Mouse (Mus musculus): ENCODE measurements at regions not wholly inside any gene's neighbourhood (a gene's known extent, or its start where the extent isn't known, plus 50 kb on each side); places are given as distances from the start of the nearest gene placed in this dataset.

DNA sequence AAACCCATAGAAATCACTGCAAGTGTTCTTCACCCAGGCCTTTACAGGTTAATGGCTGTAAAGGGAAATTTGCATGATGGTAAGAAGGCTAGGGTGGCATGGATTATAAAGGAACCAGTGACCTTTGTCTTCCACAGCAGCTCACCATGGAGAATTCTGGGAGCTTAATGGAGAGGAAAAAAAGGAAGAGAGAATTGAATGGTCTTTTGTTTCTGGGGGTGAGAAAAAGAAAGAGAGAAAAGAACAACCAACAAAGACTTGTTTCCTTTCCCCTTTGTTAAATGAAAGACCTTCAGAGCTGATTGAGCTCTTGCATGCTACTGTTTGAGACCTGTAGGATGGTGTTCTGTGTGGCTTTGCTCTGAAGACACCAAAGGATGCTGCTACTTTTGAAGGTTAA is 597.5 kb upstream of the Tenm3 start:
- DNase-seq (ENCODE audit: extremely low spot score, low read depth, low spot score): no peak

DNA sequence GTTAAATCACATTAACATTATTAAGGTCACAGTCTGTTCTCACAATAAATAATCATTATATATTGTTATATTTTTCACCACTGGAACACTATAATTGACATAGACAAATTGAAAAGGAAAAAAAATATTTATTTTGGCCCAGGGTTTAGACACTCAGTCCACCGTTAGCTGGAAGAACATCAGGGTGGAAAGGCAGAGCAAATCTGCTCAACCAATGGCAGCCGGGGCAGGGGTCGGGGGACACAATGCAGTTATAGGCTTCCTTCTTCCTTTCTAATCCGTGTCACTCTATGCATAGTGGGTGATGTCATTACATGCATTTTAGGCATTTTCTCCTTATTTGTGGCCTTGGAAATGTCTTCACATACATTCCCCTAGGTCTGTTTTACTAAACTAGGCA is 552.8 kb upstream of the Tenm3 start:
- no peak for DNase-seq (ENCODE audit: extremely low spot score, low read depth, low spot score)

DNA sequence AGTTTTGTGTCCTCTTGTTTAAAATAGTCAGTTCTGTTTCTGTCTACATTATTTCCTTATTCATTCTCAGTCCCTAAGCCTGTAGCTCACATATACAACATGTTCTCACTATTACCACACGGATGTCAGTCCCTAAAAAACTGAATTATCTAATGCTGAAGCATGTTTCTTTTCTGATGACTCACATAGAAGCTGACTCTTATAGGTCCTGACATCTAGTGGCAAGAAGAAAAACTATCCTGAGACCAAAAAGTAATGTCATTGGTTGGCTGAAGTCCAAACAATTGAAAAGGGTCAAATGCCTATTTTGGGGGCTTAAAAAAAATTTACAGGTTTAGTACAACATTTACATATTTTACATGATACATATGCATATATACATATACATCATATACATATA is 551.3 kb upstream of the Tenm3 start:
- DNase-seq (ENCODE audit: extremely low spot score, low read depth, low spot score): no peak

DNA sequence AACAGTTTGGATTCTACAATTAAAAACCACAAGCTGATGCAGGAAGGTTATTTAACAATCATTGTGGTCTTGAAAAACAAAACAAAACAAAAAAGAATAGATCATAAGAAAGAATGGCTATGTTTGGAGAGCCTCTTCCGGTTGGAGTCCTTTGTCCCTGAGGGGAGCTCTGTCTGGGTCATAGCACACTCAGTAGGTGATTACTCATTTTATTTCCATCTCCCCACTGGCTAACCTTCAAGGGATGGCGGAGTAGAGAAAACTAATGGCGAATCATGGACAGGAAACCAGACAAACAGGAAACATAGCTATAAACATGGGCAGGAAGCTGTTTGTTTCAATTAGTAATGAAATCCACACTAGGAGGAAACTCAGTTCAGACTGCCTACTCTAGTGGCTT is 545.8 kb upstream of the Tenm3 start:
- no peak for DNase-seq (ENCODE audit: extremely low spot score, low read depth, low spot score)

DNA sequence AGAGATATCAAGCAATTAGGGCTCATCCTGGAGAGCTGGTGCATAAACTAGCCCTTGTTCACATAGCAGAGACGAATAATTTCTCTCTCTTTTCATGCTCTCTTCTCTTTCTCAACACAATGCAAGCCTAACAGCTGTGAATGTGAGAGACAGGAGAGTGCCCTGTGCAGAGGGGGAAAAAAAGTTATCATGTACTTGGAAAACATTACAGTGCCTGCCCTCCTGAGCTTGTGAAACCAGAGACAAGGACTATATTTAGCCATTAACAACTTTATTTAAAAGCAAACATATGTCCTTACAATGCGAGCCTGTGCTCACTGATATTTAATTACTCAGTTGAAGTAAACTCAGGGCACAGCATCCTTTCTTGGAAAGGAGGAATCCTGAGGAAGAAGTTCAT is 543.8 kb upstream of the Tenm3 start:
- no peak for DNase-seq (ENCODE audit: extremely low spot score, low read depth, low spot score)

DNA sequence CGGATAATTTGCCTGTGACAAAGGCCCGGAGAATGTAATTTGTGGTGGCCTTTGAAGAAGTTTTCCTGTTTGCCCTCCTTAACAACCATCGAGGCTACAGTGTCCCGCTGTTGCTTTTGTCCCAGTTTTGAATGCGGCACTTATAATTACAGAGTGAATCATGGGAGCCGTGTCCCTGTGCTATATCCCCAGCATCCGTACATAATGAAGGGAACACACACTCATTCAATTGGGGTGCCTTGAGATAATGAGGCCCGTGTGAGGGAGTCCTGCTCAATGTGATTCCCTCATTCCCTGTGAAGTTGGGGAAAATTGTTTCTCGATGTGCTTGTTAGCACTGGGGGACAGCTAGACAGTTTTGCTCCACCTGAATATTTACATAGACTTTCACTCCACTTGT is 528.9 kb upstream of the Tenm3 start:
- DNase-seq (ENCODE audit: extremely low spot score, low read depth, low spot score): no peak

DNA sequence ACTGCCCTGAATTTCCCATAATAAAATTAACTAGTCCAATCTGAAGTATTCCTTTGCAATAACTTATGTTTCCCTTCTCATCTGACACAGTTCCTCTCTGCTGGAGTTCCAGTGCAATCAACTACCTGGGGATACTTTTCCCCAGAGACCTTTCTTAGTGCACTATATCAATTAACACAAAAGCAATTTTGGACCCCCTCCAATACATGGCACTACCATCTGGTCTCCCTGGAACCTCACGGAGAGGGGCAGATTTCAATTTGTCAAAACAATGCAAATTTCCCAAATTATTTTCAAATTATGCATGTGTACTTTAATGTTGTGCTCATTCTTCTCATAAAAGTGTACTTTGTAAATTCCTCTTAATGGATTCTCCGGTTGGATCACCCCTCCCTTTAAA is 518.9 kb upstream of the Tenm3 start:
- DNase-seq (ENCODE audit: extremely low spot score, low read depth, low spot score): no peak

DNA sequence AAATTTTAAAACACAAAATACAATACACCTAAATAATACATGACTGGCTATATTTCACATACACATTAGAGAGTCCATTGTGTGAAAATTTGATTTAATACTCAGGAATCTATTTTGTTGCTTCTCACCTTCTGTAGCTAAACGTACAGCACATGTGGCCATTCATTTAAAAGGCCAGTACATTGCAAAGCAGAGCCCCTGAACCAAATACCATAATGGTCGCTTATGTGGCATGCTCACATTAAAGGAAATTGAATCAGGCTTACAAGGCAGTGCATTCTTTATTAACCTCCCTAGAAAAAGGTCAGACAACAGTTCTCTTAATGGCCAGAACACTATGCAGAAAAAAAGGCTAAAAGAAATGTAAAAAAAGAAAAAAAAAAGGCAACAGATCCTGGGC is 517.7 kb upstream of the Tenm3 start:
- DNase-seq (ENCODE audit: extremely low spot score, low read depth, low spot score): no peak

DNA sequence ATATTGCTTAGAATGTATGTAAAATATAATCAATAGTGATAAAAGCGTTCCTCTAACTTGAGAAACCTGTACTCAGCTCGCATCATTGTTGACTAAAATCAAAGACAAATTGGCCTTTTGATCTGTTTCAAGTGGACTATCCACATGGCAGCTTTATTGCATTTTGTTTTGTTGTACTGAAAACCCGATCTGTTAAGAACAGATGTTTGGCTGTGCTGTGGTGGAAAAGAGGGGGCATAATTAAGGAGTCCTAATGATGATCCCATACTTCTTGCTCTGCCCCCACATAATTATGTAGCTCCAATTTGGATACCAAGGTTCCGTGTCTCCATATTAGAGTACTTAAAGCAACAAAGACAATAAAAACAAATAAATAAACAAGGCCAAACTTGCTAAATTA is 516.4 kb upstream of the Tenm3 start:
- DNase-seq (ENCODE audit: extremely low spot score, low read depth, low spot score): no peak

DNA sequence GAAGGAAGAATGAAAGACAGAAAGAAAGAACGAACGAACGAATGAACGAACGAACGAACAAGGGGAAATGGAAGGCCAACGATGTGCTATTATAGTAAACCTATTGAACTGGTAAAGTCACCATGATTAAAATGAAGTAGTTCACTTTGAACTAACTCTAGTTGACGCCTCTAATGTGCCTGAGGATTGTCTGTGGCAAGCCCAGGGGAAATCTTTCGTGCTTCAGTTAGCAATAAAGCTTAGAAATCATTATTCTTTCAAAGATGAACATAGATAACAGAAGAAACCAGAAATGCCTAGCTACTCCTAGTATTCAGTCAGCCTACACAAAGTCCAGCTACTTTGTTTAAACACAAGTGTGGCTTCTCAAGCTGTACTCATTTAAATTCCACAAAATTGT is 515.9 kb upstream of the Tenm3 start:
- no peak for DNase-seq (ENCODE audit: extremely low spot score, low read depth, low spot score)

DNA sequence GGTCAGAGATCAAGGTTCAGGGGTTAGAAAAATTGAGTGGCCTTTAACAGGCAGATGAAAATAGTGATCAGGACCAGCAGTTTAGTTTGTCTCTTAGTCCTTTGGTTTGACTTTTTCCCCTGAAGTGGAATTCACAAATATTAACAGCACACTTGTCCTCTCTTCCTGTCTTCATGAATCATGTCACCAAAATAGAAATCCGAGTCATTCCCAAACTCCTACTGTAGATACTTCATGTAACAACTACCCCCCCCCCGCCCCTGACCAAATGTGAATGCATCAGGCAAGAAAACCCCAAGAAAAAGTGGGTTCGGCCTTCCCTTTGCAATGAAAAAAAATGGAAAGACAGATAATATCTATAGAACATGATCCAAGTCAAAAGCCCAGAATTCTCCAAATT is 504.9 kb upstream of the Tenm3 start:
- no peak for DNase-seq (ENCODE audit: extremely low spot score, low read depth, low spot score)

DNA sequence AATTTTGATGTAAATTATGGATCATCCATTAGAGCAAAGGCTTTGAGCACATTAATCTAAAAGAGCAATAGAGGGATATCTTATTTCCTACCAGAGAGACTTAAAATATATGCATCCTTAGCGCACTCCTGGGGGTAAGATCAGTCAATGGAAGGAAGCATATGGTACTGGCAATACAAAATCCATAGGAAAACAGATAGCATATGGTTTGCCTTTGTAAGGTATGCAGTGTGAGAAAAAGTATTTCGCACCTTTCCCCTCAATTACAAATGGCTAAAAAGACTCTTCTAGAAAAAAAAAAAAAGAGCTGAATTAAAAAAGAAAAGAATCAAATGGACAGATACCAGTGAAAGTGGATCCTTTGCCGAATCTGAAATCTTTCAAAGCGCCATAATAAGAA is 495.0 kb upstream of the Tenm3 start:
- no peak for DNase-seq (ENCODE audit: extremely low spot score, low read depth, low spot score)

DNA sequence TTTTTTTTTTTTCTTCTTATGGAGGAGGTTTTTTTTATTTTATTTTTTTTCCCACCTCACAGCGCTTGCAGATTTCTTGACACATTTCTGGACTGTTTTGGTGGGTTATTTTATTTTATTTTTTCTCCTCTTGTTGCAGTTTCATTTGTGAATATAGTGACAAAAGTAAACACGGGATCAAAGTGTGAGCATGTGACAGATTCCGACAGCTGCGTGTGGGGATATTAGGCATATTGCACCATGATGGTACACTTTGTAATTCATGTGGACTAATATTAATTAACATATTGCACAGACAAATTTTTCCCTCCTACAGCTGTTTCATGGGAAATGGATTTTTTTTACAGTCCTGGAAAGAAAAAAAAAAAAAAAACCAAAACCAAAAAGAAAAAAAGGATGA is 483.2 kb upstream of the Tenm3 start:
- no peak for DNase-seq (ENCODE audit: extremely low spot score, low read depth, low spot score)

DNA sequence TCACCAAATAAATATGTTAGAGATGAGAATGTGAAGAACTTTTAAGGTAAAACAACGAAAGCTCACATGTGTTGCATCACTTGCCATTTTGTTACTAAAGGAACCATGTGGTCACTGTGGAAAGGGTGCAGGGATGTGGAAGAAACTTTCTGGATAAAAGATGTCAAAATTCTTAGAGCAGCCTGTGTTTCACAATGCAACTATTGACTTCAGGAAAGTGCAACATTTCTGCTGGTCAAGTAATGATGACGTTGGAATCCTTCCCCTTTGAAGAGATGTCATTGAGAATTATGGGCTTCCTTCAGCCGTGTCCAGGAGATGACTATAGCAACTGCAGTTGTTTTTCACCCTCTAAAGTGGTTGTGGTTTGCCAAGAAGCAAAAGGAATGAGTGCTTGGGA is 477.7 kb upstream of the Tenm3 start:
- no peak for DNase-seq (ENCODE audit: extremely low spot score, low read depth, low spot score)

DNA sequence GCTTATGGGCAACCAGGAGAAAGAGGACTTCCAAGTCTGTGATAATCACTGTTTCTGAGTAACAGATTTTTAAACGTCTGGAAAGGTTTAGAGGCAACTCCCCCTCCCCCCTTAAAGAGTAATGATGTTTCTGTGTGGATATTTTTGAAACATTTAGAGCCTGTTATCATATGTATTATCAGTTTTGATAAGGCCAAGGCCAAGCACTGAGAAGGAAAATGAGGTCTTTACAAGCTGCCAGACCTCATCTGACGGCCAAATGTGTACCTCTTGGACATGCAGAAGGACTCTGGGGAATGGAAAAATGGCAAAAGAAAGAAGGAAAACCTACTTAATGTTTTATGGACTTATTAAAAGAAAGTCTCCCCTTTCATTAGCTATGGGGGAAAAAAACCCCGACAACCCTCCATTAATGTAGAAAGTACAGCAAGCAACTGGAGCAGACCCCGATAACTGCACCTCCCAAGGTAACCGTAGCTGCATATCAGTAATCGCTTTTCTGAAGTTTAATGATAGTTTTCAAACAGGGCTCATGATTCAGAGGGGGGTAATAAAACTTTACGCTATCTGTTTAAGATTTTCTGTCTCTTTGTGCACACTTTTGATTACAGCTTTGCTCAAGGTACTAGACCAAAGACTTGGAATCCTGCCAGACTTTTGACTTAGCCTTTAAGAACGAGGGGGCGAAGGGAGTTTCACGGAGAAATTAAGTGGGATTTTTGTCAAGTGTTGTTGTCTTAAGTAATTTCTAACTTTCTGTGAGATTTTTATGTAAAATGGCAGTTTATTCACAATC is 469.9 kb upstream of the Tenm3 start:
- DNase-seq (ENCODE audit: extremely low spot score, low read depth, low spot score): no peak

DNA sequence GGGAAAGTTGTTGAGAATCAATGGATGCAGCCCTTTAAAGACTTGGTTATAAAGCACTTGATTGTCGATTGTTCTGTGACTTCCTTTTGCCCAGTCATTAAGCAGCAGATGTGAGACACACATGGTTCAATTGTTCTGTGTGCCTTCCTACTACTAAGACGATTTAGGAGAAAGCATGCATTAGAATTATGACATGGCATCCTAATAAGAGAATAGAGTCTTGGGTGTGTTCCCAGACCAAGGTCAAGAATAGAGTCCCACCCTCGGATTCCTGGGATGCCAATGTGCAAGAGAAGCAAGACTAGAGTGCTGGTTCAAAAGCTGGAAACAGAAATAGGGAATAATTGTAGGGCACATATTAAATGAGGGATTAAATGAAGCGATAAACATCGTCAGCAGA is 469.1 kb upstream of the Tenm3 start:
- no peak for DNase-seq (ENCODE audit: extremely low spot score, low read depth, low spot score)

DNA sequence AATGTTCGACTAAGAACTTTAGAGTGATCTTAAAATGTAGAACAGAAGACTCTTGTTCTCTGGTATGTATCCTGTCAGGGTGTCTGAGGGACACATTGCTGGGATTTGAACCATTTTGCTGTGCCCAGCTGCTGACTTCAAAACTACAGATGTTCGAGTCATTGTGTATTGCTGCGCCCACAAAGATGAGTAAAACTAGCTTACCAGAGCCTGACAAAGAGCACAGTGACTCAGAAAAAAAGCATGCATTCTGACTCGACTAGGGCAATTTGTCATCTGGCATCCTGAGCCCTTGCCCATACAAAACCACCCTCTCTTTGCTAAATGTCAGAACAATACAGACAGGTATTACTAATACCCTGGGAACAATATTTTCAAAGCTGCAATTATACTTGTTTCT is 438.6 kb upstream of the Tenm3 start:
- DNase-seq (ENCODE audit: extremely low spot score, low read depth, low spot score): no peak

DNA sequence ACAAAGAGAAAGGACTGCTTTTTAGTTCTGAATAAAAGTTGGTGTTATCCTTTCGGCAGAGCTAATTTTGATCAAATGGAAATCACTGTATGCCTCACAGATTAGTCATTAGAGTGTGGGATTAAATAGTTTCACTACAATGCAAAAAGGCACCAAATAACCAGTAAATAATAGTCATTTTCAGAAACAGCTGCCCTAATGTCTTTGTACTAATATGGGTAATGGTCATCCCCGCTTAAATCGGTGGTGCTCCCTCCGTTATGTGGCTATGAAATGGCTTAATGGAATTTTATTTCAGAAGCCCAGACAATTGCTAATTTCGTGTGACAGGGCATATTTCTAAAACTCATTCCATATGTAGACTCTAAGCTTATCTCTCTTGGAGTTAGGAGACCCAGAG is 437.5 kb upstream of the Tenm3 start:
- DNase-seq (ENCODE audit: extremely low spot score, low read depth, low spot score): no peak

DNA sequence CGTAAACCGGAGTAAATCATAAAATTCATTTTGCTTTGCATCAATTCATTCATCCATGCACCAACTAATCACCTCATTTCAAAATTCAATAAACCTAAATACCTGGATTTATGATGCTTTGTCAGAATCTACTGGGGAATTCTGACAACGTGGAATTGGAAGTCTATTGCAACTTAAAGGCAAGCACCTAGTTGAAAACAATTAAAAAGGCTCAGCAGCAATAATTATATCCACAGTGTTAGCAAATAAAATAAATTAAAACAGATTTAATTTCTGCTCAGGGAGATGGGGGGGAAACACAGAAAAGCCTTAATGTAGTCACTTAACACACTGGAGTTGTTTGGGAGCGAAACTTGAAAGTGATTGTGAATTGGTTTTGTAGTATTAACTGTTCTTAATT is 430.3 kb upstream of the Tenm3 start:
- DNase-seq (ENCODE audit: extremely low spot score, low read depth, low spot score): no peak

DNA sequence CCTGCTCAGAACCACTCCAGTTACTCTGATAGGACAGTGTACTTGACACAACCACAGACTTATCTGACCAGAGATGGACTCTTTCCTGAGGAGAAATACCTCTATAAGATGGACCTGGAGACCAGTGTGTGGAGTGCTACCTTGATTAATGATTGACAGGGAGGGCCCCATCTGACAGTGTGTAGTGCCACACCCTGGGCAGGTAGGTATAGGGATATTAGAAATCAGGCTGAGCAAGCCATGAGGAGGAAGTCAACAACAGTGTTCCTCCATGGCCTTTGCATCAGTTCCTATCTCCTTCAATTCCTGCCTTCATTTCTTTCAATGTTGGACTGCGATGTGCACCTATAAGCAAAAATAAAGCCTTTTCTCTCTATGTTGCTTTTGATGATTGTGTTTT is 429.4 kb upstream of the Tenm3 start:
- DNase-seq (ENCODE audit: extremely low spot score, low read depth, low spot score): no peak

DNA sequence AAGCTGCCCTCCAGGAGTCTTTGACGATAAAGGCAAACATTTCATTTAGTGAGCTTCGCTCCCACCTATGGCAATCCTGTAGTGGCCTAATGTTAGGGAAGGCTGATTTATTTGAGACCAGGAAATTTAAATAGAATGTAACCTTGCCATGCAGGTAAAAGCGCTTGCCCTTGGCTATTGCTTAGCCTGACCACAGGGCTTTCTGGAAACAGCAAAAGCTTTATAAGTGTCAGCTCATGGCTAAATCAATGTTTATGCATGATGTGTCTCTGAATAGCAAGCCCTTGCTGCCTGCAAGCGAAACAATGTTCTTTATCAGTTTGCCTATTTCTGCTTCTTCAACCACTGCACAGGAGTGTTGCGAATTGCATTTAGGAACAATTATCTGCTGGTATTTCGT is 419.7 kb upstream of the Tenm3 start:
- DNase-seq (ENCODE audit: extremely low spot score, low read depth, low spot score): no peak

DNA sequence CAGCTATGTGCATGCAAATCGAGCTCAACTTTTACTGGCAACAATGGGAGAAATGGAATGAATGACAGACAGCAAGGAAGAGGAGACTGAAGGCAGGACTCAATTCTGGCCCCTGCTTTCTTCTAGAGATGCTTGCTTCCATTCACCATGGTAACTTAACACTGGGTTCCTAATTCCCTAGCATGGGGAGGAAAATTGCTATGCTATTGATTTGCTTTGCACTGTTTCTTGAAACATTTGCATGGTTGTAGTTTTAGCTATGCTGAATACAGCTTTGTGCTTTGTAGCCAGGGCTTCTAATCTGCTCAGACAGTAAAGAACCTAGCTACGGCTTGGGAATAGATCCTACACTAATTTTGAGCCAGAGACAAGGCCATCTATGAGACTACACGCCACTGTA is 419.0 kb upstream of the Tenm3 start:
- DNase-seq (ENCODE audit: extremely low spot score, low read depth, low spot score): no peak

DNA sequence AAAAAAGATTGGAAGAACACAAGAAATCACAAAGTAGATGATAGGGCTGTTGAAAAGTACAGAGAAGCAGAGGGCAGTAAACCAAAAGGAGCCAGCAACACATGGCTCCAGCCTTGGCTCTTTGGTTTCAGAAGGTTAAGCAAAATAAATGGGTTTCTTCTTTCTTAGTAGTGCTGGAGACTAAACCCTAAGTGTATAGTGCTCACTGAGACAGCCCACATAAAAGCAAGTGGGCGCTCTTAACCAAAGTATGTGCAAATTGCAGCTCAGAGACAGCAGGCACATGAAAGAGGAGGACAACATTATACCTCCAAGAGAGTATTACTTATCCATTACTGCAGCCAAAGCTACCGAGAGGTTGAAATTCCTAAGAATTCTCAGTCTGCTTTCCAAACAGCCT is 412.2 kb upstream of the Tenm3 start:
- no peak for DNase-seq (ENCODE audit: extremely low spot score, low read depth, low spot score)

All from hindlimb bud, embryonic 11.5 days (tissue).